Mouse (Mus musculus): ENCODE results near the gene Slc7a11.

Slc7a11 gene

GRCm38 (mm10) chr3:49965569-49965968, 477.8 kb downstream of the Slc7a11 start:
- DNase-seq, result no peak

- DNase-seq, result no peak
These were observed 482.8 kb downstream of the Slc7a11 start for GRCm38 (mm10) chr3:49960581-49960980.

- peak; percentile 62 for DNase-seq
These were observed 496.6 kb downstream of the Slc7a11 start for GRCm38 (mm10) chr3:49946845-49947244.

GRCm38 (mm10) chr3:49944783-49945182, 498.6 kb downstream of the Slc7a11 start:
- peak; percentile 56 for DNase-seq

- DNase-seq, result no peak
These were observed 505.8 kb downstream of the Slc7a11 start for GRCm38 (mm10) chr3:49937611-49938010.

- DNase-seq, result no peak
These were observed 513.9 kb downstream of the Slc7a11 start for GRCm38 (mm10) chr3:49929496-49929895.

GRCm38 (mm10) chr3:49928509-49929263, 514.7 kb downstream of the Slc7a11 start:
- DNase-seq, result peak; percentile 61

GRCm38 (mm10) chr3:49913929-49914328, 529.5 kb downstream of the Slc7a11 start:
- no peak for DNase-seq

- no peak for DNase-seq
These were observed 532.5 kb downstream of the Slc7a11 start for GRCm38 (mm10) chr3:49910922-49911321.

GRCm38 (mm10) chr3:49908426-49909341, 534.7 kb downstream of the Slc7a11 start:
- peak; percentile 78 for DNase-seq

GRCm38 (mm10) chr3:49893945-49894344, 549.5 kb downstream of the Slc7a11 start:
- no peak for DNase-seq

- no peak for DNase-seq
These were observed 556.1 kb downstream of the Slc7a11 start for GRCm38 (mm10) chr3:49887359-49887758.

- no peak for DNase-seq
These were observed 557.0 kb downstream of the Slc7a11 start for GRCm38 (mm10) chr3:49886220-49886945.

GRCm38 (mm10) chr3:49880496-49880895, 562.9 kb downstream of the Slc7a11 start:
- DNase-seq, result no peak

GRCm38 (mm10) chr3:49870786-49871185, 572.6 kb downstream of the Slc7a11 start:
- DNase-seq, result no peak

GRCm38 (mm10) chr3:49867951-49868584, 575.3 kb downstream of the Slc7a11 start:
- DNase-seq, result no peak

- DNase-seq, result no peak
These were observed 576.1 kb downstream of the Slc7a11 start for GRCm38 (mm10) chr3:49867147-49867950.

- DNase-seq, result peak; percentile 39
These were observed 577.3 kb downstream of the Slc7a11 start for GRCm38 (mm10) chr3:49866061-49866515.

GRCm38 (mm10) chr3:49856797-49857196, 586.6 kb downstream of the Slc7a11 start:
- DNase-seq, result no peak

GRCm38 (mm10) chr3:49854277-49854676, 589.1 kb downstream of the Slc7a11 start:
- peak; percentile 21 for DNase-seq

- DNase-seq, result no peak
These were observed 600.4 kb downstream of the Slc7a11 start for GRCm38 (mm10) chr3:49842971-49843370.

Measured in kidney, postnatal 14 days (tissue).